Mouse (Mus musculus): ENCODE results near the gene Dus3l. TPM values are rescaled to one million over a fixed set of nuclear protein-coding genes. Genes with fewer than 3 reads are reported as not detected.

Gene Dus3l
- polyA plus RNA-seq, 1 experiment from 2014 or later, result 37.3 TPM

GRCm38 (mm10) chr17:56778779-56779362 is 14.3 kb downstream of the Dus3l start:
- WGBS, result 39% methylated on average over 3 of the region's 3 CpGs
- DNase-seq (ENCODE audit: low spot score) (peak; percentile 63), ATAC-seq (replicated peaks; ENCODE audit: low FRiP score, low read depth) (no peak; the same call in 1 of the 2 replicates)
- H3K4me1 ChIP-seq (replicated peaks; ENCODE audit: insufficient read depth, low read length), result no peaks in the 10 kb centered on the region
- H3K9me3 ChIP-seq (replicated peaks; ENCODE audit: low read length), result no peaks in the 10 kb centered on the region
- no peak overlapping the region for H3K9ac ChIP-seq (ENCODE audit: low read depth, low read length)
- TF ChIP-seq CTCF (IDR thresholded peaks at IDR 0.05; ENCODE audit: low read depth), result no peak
- no peaks in the 10 kb centered on the region for H3K27me3 ChIP-seq (ENCODE audit: insufficient read depth, low read length)
- no peak overlapping the region for H3K4me3 ChIP-seq (replicated peaks; ENCODE audit: low read depth, low read length)
- H3K4me2 ChIP-seq (ENCODE audit: low read length), result no peak overlapping the region
- peak overlapping the region; percentile 3; the same call in 1 of the 2 replicates for H3K27ac ChIP-seq
- no peaks in the 10 kb centered on the region for H3K36me3 ChIP-seq (ENCODE audit: insufficient read depth, low read length)

- Histone ChIP-seq H3K36me3 (ENCODE audit: insufficient read depth, low read length) (no peaks in the 10 kb centered on the region), H3K27me3 (ENCODE audit: insufficient read depth, low read length) (no peaks in the 10 kb centered on the region), H3K27ac (no peak overlapping the region), H3K4me1 (replicated peaks; ENCODE audit: insufficient read depth, low read length) (no peaks in the 10 kb centered on the region), H3K4me3 (replicated peaks; ENCODE audit: low read depth, low read length) (no peak overlapping the region), H3K9ac (ENCODE audit: low read depth, low read length) (no peak overlapping the region), H3K4me2 (ENCODE audit: low read length) (no peak overlapping the region), H3K9me3 (replicated peaks; ENCODE audit: low read length) (no peaks in the 10 kb centered on the region)
- DNase-seq (ENCODE audit: low spot score) (no peak), ATAC-seq (replicated peaks; ENCODE audit: low FRiP score, low read depth) (peak; percentile 21)
- no peak for TF ChIP-seq CTCF (IDR thresholded peaks at IDR 0.05; ENCODE audit: low read depth)
- WGBS, result 66% methylated on average over 13 of the region's 13 CpGs
Measured at GRCm38 (mm10) chr17:56780291-56780978, 15.9 kb downstream of the Dus3l start.

GRCm38 (mm10) chr17:56788886-56789285 is 24.3 kb downstream of the Dus3l start:
- H3K4me3 ChIP-seq (replicated peaks; ENCODE audit: low read depth, low read length), result no peak overlapping the region
- no peaks in the 10 kb centered on the region for H3K36me3 ChIP-seq (ENCODE audit: insufficient read depth, low read length)
- H3K4me2 ChIP-seq (ENCODE audit: low read length), result no peak overlapping the region
- ATAC-seq (replicated peaks; ENCODE audit: low FRiP score, low read depth), result no peak
- H3K27me3 ChIP-seq (ENCODE audit: insufficient read depth, low read length), result no peaks in the 10 kb centered on the region
- DNase-seq (ENCODE audit: low spot score), result no peak
- no peaks in the 10 kb centered on the region for H3K9me3 ChIP-seq (replicated peaks; ENCODE audit: low read length)
- TF ChIP-seq CTCF (IDR thresholded peaks at IDR 0.05; ENCODE audit: low read depth), result no peak
- 65% methylated on average over 3 of the region's 3 CpGs for WGBS
- H3K27ac ChIP-seq, result no peak overlapping the region
- H3K4me1 ChIP-seq (replicated peaks; ENCODE audit: insufficient read depth, low read length), result no peaks in the 10 kb centered on the region
- H3K9ac ChIP-seq (ENCODE audit: low read depth, low read length), result no peak overlapping the region

GRCm38 (mm10) chr17:56789286-56789685 is 24.7 kb downstream of the Dus3l start:
- WGBS, result 94% methylated on average over 6 of the region's 6 CpGs
- H3K4me1 ChIP-seq (replicated peaks; ENCODE audit: insufficient read depth, low read length), result no peaks in the 10 kb centered on the region
- H3K36me3 ChIP-seq (ENCODE audit: insufficient read depth, low read length), result no peaks in the 10 kb centered on the region
- H3K9me3 ChIP-seq (replicated peaks; ENCODE audit: low read length), result no peaks in the 10 kb centered on the region
- H3K9ac ChIP-seq (ENCODE audit: low read depth, low read length), result no peak overlapping the region
- H3K27me3 ChIP-seq (ENCODE audit: insufficient read depth, low read length), result no peaks in the 10 kb centered on the region
- H3K4me3 ChIP-seq (replicated peaks; ENCODE audit: low read depth, low read length), result no peak overlapping the region
- no peak for ATAC-seq (replicated peaks; ENCODE audit: low FRiP score, low read depth)
- no peak overlapping the region for H3K4me2 ChIP-seq (ENCODE audit: low read length)
- DNase-seq (ENCODE audit: low spot score), result no peak
- no peak overlapping the region for H3K27ac ChIP-seq
- TF ChIP-seq CTCF (IDR thresholded peaks at IDR 0.05; ENCODE audit: low read depth), result no peak

GRCm38 (mm10) chr17:56792588-56792987 is 28.0 kb downstream of the Dus3l start:
- no peak overlapping the region for H3K9ac ChIP-seq (ENCODE audit: low read depth, low read length)
- no peak overlapping the region for H3K4me2 ChIP-seq (ENCODE audit: low read length)
- H3K27ac ChIP-seq, result no peak overlapping the region
- no peak for ATAC-seq (replicated peaks; ENCODE audit: low FRiP score, low read depth)
- no peak for TF ChIP-seq CTCF (IDR thresholded peaks at IDR 0.05; ENCODE audit: low read depth)
- no peaks in the 10 kb centered on the region for H3K27me3 ChIP-seq (ENCODE audit: insufficient read depth, low read length)
- no peaks in the 10 kb centered on the region for H3K9me3 ChIP-seq (replicated peaks; ENCODE audit: low read length)
- WGBS, result 86% methylated on average over 3 of the region's 3 CpGs
- H3K4me1 ChIP-seq (replicated peaks; ENCODE audit: insufficient read depth, low read length), result no peaks in the 10 kb centered on the region
- no peak for DNase-seq (ENCODE audit: low spot score)
- no peak overlapping the region for H3K4me3 ChIP-seq (replicated peaks; ENCODE audit: low read depth, low read length)
- H3K36me3 ChIP-seq (ENCODE audit: insufficient read depth, low read length), result no peaks in the 10 kb centered on the region

- Histone ChIP-seq H3K9ac (ENCODE audit: low read depth, low read length) (no peak overlapping the region), H3K27ac (no peak overlapping the region), H3K27me3 (ENCODE audit: insufficient read depth, low read length) (no peaks in the 10 kb centered on the region), H3K4me3 (replicated peaks; ENCODE audit: low read depth, low read length) (no peak overlapping the region), H3K36me3 (ENCODE audit: insufficient read depth, low read length) (no peaks in the 10 kb centered on the region), H3K4me1 (replicated peaks; ENCODE audit: insufficient read depth, low read length) (no peaks in the 10 kb centered on the region), H3K9me3 (replicated peaks; ENCODE audit: low read length) (no peaks in the 10 kb centered on the region), H3K4me2 (ENCODE audit: low read length) (no peak overlapping the region)
- no peak for TF ChIP-seq CTCF (IDR thresholded peaks at IDR 0.05; ENCODE audit: low read depth)
- 70% methylated on average over 6 of the region's 6 CpGs for WGBS
- ATAC-seq (replicated peaks; ENCODE audit: low FRiP score, low read depth), result no peak
- no peak for DNase-seq (ENCODE audit: low spot score)
Measured at GRCm38 (mm10) chr17:56793614-56794319, 29.2 kb downstream of the Dus3l start.

All from kidney, postnatal 0 days (tissue).